ENCODE assay signal across 8 mouse cellular contexts in the genomic region with DNA sequence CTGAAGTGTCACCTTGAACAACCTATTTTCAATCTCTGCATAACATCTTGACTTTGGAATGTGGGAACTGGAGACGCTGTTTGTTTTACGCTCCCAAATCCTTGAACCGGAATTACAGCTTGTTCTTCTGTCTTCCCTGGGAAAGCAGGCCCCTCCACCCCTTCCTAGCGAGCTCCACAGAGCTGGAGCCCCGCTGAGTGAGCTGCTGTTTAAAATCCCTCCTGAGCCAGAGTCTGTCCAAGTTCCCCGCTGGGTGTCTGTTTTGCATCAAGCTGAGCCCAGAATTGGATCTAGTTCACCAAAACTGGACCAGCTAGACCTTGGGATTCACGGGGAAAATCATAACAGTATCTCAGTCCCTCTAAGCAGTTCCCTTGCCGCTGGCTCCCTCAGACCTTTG.
DNase-seq lines count a peak whose midpoint lies in the region; ATAC-seq and TF ChIP-seq lines count a peak whose summit lies in the region.

No protein-coding gene starts in this region.

- H3K9ac ChIP-seq in ES-Bruce4 (ENCODE audit: low read depth, poor library complexity, severe bottlenecking), result no peak overlapping the region
- peak overlapping the region; percentile 7; the same call in 1 of the 2 replicates for H3K9ac ChIP-seq in forebrain, postnatal 0 days
- no peak overlapping the region for H3K9ac ChIP-seq in hindbrain, embryonic 11.5 days (ENCODE audit: low read depth, low read length)
- H3K9ac ChIP-seq in lung, embryonic 16.5 days (ENCODE audit: low read length), result peak overlapping the region; percentile 12

- H3K36me3 ChIP-seq in ES-Bruce4 (ENCODE audit: control insufficient read depth, insufficient read depth, low read length, poor library complexity, severe bottlenecking), result no peaks in the 10 kb centered on the region
- H3K36me3 ChIP-seq in forebrain, postnatal 0 days (ENCODE audit: insufficient read depth), result no peaks in the 10 kb centered on the region
- H3K36me3 ChIP-seq in hindbrain, embryonic 11.5 days (ENCODE audit: control insufficient read depth, insufficient read depth, low read length), result no peaks in the 10 kb centered on the region
- no peaks in the 10 kb centered on the region for H3K36me3 ChIP-seq in lung, embryonic 16.5 days (ENCODE audit: control insufficient read depth, insufficient read depth, low read length)

- no peak for TF ChIP-seq CTCF in ES-Bruce4 (IDR thresholded peaks at IDR 0.05; ENCODE audit: low read depth, low read length)
- no peak for TF ChIP-seq CTCF in cerebellum, adult 2 months (IDR thresholded peaks at IDR 0.05; ENCODE audit: borderline replicate concordance, insufficient read depth, low read depth, low read length)
- TF ChIP-seq CTCF in forebrain, postnatal 0 days (IDR thresholded peaks at IDR 0.05; ENCODE audit: low read depth), result no peak

- H3K4me1 ChIP-seq in ES-Bruce4 (ENCODE audit: control insufficient read depth, insufficient read depth, low read length), result peaks cover 6% of the 10 kb centered on the region
- peaks cover 8% of the 10 kb centered on the region for H3K4me1 ChIP-seq in cerebellum, adult 2 months (ENCODE audit: control insufficient read depth, insufficient read depth, low read length)
- peaks cover 19% of the 10 kb centered on the region for H3K4me1 ChIP-seq in forebrain, postnatal 0 days (ENCODE audit: insufficient read depth)
- H3K4me1 ChIP-seq in hindbrain, embryonic 11.5 days (replicated peaks; ENCODE audit: control insufficient read depth, insufficient read depth, low read length), result no peaks in the 10 kb centered on the region
- H3K4me1 ChIP-seq in lung, embryonic 16.5 days (replicated peaks; ENCODE audit: control insufficient read depth, insufficient read depth, low read length), result peaks cover 13% of the 10 kb centered on the region

- H3K27me3 ChIP-seq in ES-Bruce4 (ENCODE audit: control insufficient read depth, insufficient read depth, low read length, poor library complexity, severe bottlenecking), result no peaks in the 10 kb centered on the region
- no peaks in the 10 kb centered on the region for H3K27me3 ChIP-seq in cerebellum, adult 2 months (ENCODE audit: control insufficient read depth, insufficient read depth, low read length)
- H3K27me3 ChIP-seq in forebrain, postnatal 0 days (ENCODE audit: insufficient read depth, low read length), result no peaks in the 10 kb centered on the region
- H3K27me3 ChIP-seq in hindbrain, embryonic 11.5 days (ENCODE audit: control insufficient read depth, insufficient read depth, low read length), result no peaks in the 10 kb centered on the region
- H3K27me3 ChIP-seq in lung, embryonic 16.5 days (ENCODE audit: control insufficient read depth, insufficient read depth, low read depth, low read length), result no peaks in the 10 kb centered on the region

- H3K27ac ChIP-seq in ES-Bruce4 (ENCODE audit: insufficient read depth, low read length), result no peak overlapping the region
- H3K27ac ChIP-seq in cerebellum, adult 2 months (ENCODE audit: insufficient read depth, low read length), result 0 out of 2 replicates have a peak overlapping the region, but pooled peaks have one; percentile 28
- peak overlapping the region; percentile 51 for H3K27ac ChIP-seq in forebrain, postnatal 0 days (ENCODE audit: low read depth, low read length)
- no peak overlapping the region for H3K27ac ChIP-seq in hindbrain, embryonic 11.5 days (ENCODE audit: low read depth, low read length)
- H3K27ac ChIP-seq in lung, embryonic 16.5 days (ENCODE audit: low read length), result peak overlapping the region; percentile 44

- H3K4me3 ChIP-seq in ES-Bruce4 (ENCODE audit: low read depth, low read length), result no peak overlapping the region
- peak overlapping the region; percentile 5 for H3K4me3 ChIP-seq in cerebellum, adult 2 months (replicated peaks; ENCODE audit: insufficient read depth, low read depth, low read length)
- no peak overlapping the region for H3K4me3 ChIP-seq in forebrain, postnatal 0 days (ENCODE audit: low read depth, low read length)
- H3K4me3 ChIP-seq in hindbrain, embryonic 11.5 days (ENCODE audit: low read depth, low read length), result no peak overlapping the region
- H3K4me3 ChIP-seq in lung, embryonic 16.5 days (ENCODE audit: low read length), result no peak overlapping the region

- TF ChIP-seq EP300 in ES-Bruce4 (IDR thresholded peaks at IDR 0.05; ENCODE audit: insufficient read depth, low read depth, low read length), result 0 out of 2 replicates have a peak, but pooled peaks have one; percentile 55

- WGBS in cerebellum, adult 2 months, result 3% methylated on average over 8 of the region's 8 CpGs
- WGBS in forebrain, postnatal 0 days, result 9% methylated on average over 8 of the region's 8 CpGs
- WGBS in hindbrain, embryonic 11.5 days, result 15% methylated on average over 8 of the region's 8 CpGs
- 8% methylated on average over 8 of the region's 8 CpGs for WGBS in lung, embryonic 16.5 days

- peak; percentile 81 to 84 for DNase-seq in cerebellum, adult 2 months
- peak; percentile 65 for DNase-seq in forebrain, postnatal 0 days
- DNase-seq in hindbrain, embryonic 11.5 days (ENCODE audit: low spot score), result peak; percentile 36
- peak; percentile 63 to 67 for DNase-seq in right cerebral cortex, postnatal 10 days (ENCODE audit: low spot score in 2 of 2)
- DNase-seq in B cell, adult 2 months, result no peak
- DNase-seq in spleen, postnatal 10 days (ENCODE audit: low spot score in 2 of 2), result no peak

- no peak for TF ChIP-seq POLR2A in ES-Bruce4 (IDR thresholded peaks at IDR 0.05; ENCODE audit: insufficient read depth, low read length)
- no peak for TF ChIP-seq POLR2A in cerebellum, adult 2 months (IDR thresholded peaks at IDR 0.05; ENCODE audit: borderline replicate concordance, insufficient read depth, low read length)

- no peaks in the 10 kb centered on the region; the same call in 1 of the 2 replicates for H3K9me3 ChIP-seq in ES-Bruce4 (replicated peaks; ENCODE audit: control insufficient read depth, insufficient read depth, low read length, poor library complexity, severe bottlenecking)
- no peaks in the 10 kb centered on the region for H3K9me3 ChIP-seq in forebrain, postnatal 0 days (ENCODE audit: low read length)
- H3K9me3 ChIP-seq in hindbrain, embryonic 11.5 days (ENCODE audit: control insufficient read depth, low read length), result no peaks in the 10 kb centered on the region
- no peaks in the 10 kb centered on the region for H3K9me3 ChIP-seq in lung, embryonic 16.5 days (ENCODE audit: control insufficient read depth, low read length)

- ATAC-seq in forebrain, postnatal 0 days, result peak; percentile 44; the same call in 1 of the 2 replicates
- no peak for ATAC-seq in hindbrain, embryonic 11.5 days (ENCODE audit: low FRiP score)
- peak; percentile 56 for ATAC-seq in lung, embryonic 16.5 days (ENCODE audit: low read depth)

- peak overlapping the region; percentile 27 for H3K4me2 ChIP-seq in forebrain, postnatal 0 days (ENCODE audit: low read depth)
- no peak overlapping the region for H3K4me2 ChIP-seq in hindbrain, embryonic 11.5 days (replicated peaks; ENCODE audit: low read depth, low read length)
- peak overlapping the region; percentile 28; the same call in 1 of the 2 replicates for H3K4me2 ChIP-seq in lung, embryonic 16.5 days (ENCODE audit: low read depth, low read length)

Comparison
In these comparisons a context has a peak if more than half of its experiments do, and no peak if none do; other contexts are left out.
1. H3K27ac ChIP-seq: peak in cerebellum, adult 2 months (single experiment), forebrain, postnatal 0 days (single experiment) and lung, embryonic 16.5 days (single experiment); none in ES-Bruce4 (single experiment) and hindbrain, embryonic 11.5 days (single experiment).
2. H3K9ac ChIP-seq: peak in forebrain, postnatal 0 days (single experiment) and lung, embryonic 16.5 days (single experiment); none in ES-Bruce4 (single experiment) and hindbrain, embryonic 11.5 days (single experiment).
3. DNase-seq: peak in cerebellum, adult 2 months (2 of 2), forebrain, postnatal 0 days (single experiment), hindbrain, embryonic 11.5 days (single experiment) and right cerebral cortex, postnatal 10 days (2 of 2); none in B cell, adult 2 months (0 of 2) and spleen, postnatal 10 days (0 of 2).